Mouse (Mus musculus) C2C12 (cell line): Measurements from ENCODE around the gene Arhgap24.

ENCODE experiments used
- CTCF ChIP-seq: IDR thresholded peaks from one replicate; pipeline ENCODE4 v1.5.1; 2011; ENCODE audit not compliant: control insufficient read depth, insufficient read depth, insufficient read length
- MAX ChIP-seq: IDR thresholded peaks from one replicate; pipeline ENCODE4 v1.6.1; 2011; ENCODE audit warnings: mild to moderate bottlenecking, control low read depth
- MYOD1 ChIP-seq: IDR thresholded peaks from one replicate; pipeline ENCODE4 v1.6.1; 2011; ENCODE audit warnings: low read depth; ENCODE audit not compliant: control insufficient read depth, insufficient read length
- USF1 ChIP-seq: IDR thresholded peaks from one replicate; pipeline ENCODE4 v1.6.1; 2011; ENCODE audit warnings: low read depth, mild to moderate bottlenecking, control low read depth, moderate library complexity

DNA sequence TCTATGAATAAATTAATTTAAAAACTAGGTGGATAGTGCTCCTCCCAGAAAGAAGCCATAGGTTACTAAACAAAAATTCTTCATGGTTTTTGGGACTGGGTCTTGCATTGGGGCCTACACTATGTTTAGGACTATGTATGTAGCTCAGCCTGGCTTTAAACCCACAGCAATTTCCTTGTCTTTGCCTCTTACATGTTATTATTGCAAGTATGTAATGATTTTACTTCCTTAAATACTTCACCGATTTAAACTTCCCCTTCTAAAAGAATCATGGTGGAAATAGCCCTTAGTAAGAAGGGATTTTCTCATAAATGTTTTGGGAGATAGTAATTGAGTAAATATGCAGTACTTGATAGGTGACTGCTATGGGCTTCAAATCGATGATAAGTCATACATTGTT is 30.3 kb upstream of the Arhgap24 start:
- TF ChIP-seq MYOD1 (no peak), USF1 (no peak), CTCF (no peak), MAX (no peak)
